Mouse (Mus musculus): ENCODE results near the gene Fam227b. TPM values are rescaled to one million over a fixed set of nuclear protein-coding genes. Genes with fewer than 3 reads are reported as not detected.

The Fam227b gene
- polyA plus RNA-seq (2017; shearing (Covaris generic)): not detected

GRCm38 (mm10) chr2:126151855-126152571, at the start of gene Fam227b, which contains the start of gene Dtwd1:
Gene Fam227b, minus strand, starts transcription at chr2:126152004.
Gene Dtwd1, plus strand, starts transcription at chr2:126152141.

GRCm38 (mm10) chr2:126034379-126035005, 117.3 kb downstream of the Fam227b start, which contains the start of gene Fgf7:
Gene Fgf7, plus strand, starts transcription at chr2:126034658.

Other genes starting within 250 kb of the Fam227b start
- gene Fgf7, start 117.3 kb downstream of the Fam227b start, polyA plus RNA-seq (2017; shearing (Covaris generic)): under 1 TPM in 1 of 2 experiments, not detected in 1; 0.57 TPM
- gene Dtwd1, start 137 bp upstream of the Fam227b start, polyA plus RNA-seq (2017; shearing (Covaris generic)): 10 to 100 TPM; 11.8 to 14.6 TPM
- gene Gm17555, start 63.1 kb upstream of the Fam227b start, polyA plus RNA-seq (2017; shearing (Covaris generic)): not detected